Mouse (Mus musculus) left cerebral cortex, adult 11 months (tissue): ENCODE data around the gene Adam15.

ENCODE experiments used
- DNase-seq: peaks from one replicate; pipeline ENCODE4 v3.0.0; 2022; ENCODE audit warnings: low spot score

Adam15 gene

DNA sequence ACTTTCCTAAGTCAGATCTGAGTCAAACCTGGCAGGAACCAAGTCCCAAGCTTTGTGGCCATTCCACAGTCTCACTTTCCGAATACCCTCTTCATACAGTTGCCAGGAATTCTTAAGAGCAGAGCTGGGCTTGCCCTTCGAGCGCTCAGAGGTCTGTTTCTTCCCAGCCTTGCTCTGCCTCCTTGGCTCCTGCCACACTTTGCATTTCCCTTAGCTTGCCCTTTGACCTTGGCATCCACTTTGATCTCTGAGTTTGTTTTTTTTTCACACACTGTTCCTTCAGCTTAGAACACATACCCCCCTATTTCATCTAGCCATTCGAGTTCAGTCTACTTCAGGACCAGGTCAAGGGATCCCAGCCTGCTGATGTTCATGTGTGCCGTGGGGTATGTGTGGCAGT, 1.5 kb upstream of the Adam15 start:
- DNase-seq: no peak

DNA sequence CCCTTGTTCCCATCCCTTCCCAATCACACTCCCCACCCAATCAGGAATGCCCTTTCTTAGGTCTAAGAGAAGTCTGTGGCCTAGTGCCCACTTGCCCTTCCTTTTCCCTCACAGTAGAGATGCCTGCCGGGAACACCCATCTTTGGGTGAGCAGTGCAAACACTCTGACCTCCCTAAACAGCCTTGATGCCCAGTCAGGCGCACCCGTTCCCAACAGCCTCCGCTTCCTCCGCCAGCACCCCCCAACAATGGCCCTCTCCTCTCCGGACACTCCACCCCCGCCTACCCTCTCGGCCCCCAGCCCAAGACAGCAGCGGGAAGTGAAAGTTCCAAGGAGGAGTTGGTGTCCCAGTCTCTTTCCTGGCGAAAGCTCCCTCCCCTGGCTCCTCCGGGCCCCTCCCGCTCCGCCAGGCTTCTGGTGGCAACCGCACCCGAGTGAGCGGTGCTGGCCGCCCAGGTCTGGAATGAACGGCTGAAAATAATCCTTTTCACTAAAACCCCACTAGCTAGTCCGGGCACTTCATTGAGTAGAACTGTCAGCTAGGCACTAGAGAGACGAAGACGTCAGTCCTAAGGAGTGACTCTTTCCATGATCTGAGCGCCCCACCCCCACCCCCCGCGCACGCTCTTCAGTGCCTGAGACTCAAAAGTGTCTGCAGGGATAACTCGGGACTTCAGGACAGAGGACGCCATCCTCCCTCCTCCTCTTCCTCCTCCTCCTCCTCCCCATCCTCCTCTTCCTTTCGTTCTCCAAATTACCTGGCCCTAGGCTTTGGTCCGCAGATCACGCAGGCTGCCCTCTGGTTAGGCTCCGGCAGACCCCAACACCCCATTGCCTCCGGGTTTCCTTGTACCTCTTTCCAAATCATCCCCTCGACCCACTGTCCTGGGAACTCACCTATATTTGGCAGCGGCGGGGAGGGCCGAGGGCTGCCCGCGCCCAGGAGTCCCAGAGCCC, 606 bp downstream of the Adam15 start:
- no peak for DNase-seq

DNA sequence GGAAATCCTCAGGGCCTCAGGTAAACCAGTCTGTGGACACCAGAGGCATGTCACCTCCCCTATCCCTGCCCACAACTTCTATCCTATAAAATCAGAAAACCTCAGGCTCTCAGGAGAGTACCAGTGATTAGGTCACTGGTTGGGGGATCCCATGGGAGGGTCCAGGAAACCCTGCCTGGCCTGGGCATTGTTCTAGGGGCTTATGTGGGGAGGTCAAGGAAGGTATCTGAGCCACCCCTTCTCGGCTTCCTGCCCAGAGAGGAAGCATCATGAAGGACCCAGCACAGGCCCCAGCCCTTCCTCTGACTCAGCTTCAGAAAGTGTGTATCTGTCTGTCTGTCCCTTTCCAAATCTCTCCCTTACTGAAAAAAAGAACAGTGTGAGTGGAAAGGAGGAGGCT, 1.9 kb downstream of the Adam15 start:
- no peak for DNase-seq

DNA sequence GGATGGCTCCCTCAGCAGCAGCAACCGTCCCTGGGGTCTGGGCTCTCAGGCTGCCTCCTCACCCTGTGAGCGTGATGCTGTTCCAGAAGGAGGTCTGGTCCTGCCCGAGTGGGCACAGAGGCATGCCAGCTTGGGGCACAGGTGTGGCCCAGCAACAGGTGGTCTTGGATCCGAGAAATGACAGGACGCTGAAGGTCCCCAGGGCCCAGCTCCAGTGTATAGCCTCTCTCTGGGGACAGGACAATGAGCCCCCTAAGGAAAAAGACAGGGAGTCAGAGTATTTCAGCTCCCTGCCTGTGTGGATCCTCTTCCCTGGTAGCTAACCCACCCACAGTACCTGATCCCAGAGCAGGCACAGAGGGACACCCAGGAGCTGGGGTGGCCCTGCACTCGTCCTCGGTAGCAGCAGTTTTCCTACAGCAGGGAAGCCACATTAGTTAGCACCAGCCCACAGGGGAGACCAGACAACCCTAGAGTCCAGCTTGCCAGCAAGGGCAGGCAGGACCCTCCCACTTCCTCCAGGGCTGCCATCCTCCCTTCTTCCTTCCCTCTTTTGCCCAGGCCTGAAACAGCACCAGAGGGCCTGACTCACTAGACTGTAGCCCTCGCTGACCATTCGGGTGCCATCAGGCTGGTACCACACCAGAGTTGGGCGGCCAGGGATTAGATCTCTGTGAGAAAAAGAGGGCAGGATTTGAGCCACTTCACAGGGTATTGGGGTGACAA, 2.8 kb downstream of the Adam15 start:
- DNase-seq: no peak

DNA sequence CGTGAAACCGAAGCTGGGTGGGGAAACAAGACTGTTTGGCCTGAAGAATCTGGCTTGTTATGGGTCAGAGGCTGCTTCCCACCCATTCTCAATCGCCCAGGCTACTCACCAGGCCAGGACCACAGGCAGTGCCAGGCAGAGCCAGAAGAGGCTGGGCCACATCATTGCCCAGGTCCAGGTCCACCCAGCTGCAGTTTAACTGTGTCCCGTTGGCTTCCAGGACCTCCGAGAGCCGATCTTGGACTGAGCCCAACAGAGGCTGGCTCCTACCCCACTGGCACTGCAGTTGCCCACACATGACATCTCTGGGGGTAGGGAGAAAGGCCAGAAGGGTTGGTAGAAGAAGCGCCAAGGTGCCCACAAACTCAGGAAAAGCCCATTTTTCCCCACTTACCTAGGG, 6.5 kb downstream of the Adam15 start:
- no peak for DNase-seq

DNA sequence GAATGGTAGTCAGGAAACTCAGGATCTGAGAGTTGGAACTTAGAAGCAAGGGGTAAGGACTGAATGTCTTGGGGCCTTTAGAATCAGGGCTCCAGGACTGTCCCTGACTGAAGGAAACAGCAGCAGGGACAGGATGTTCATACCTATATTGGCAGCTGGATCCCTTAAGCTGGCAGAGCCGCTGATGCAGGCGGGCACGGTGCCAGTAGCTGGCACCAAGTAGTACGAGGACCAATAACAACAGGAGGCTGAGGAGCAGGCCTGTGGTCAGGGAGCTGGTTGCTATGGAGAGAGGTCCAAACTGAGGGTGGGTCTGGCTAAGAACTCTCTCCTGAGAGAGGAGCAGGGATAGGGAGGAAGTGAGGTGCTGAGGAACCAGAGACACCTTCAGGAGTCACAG, 8.0 kb downstream of the Adam15 start:
- DNase-seq: no peak

DNA sequence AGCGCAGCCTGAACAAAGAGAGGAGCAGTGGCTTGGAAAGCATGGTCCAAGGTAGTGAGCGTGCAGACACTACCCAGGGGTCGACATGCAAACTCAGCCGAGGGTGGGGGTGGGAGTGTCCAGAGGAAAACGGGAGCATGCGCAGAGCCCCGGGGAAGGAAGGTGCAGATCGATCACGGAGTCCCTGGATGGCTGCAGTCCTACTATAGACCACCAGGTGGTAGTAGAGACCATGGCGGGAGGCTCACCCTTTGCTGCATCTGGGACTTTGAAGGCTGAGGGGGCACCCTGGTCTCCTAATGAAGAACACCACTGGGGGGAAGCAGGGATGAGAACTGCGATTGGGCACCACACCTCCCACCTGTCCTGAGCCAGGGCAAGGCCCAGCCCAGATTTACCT, 9.3 kb downstream of the Adam15 start:
- DNase-seq: no peak

DNA sequence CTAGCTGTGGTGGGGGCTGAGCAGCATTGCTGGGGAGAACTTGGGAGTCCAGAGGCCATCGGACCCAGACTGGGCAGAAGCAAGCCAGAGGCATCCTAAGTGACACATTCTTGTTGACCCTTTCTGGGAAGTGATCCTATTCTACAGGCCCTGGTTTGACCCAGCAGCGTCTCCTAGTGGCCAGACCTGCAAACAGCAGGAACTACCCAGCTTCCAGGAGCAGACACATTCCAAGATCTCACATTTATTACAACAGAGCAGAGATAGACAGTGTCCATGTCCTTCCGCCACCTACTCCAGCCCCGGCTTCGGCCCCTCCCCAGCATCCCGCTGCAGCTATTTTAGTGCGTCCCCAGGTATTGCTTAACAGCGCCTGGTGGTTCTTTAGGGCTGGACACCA, 10.4 kb downstream of the Adam15 start:
- DNase-seq: no peak

DNA sequence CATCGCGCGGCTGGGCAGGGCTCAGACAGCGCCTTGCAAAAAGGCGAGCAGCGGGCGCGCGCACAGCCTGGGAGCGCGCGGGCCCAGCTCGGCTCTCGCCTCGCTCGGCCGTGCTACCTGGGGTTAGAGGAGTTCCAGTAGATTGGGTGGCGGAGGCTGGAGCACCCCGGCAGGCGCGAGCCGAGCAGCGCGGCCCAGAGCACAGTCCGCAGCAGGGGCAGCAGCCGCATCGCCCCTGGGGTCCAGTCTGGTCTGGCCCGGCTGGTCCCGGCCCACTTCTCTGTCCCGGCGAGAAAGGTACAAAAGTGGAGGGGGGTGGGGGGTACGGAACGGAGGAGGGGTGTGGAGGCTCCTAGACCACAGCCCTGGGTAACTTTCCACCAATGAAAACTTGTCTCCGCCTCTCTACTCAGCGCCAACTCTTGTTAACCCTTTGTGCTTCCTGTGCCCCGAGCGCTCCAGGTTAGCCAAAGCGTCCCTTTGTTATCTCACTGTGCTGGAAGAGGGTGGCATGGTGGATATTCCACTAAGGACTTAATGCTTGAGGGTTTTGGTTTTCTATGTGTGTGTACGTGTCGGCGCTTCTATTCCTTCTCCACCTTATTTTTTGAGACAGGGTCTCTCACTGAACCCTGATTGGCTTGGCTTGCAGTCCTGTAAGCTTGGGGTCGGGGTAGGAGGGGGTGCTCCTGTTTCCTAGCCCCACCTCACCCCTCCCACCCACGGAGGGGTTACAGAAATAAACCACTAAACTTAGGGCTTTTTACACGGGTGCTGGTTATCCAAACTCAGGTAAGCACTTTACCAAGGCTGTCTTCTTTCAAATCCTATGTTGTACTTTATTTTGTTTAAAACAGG, 11.8 kb downstream of the Adam15 start, which contains the start of gene Efna4:
Gene Efna4 (minus strand): TSS at position 308 of the 858 bp plus-strand sequence.
- DNase-seq: no peak

DNA sequence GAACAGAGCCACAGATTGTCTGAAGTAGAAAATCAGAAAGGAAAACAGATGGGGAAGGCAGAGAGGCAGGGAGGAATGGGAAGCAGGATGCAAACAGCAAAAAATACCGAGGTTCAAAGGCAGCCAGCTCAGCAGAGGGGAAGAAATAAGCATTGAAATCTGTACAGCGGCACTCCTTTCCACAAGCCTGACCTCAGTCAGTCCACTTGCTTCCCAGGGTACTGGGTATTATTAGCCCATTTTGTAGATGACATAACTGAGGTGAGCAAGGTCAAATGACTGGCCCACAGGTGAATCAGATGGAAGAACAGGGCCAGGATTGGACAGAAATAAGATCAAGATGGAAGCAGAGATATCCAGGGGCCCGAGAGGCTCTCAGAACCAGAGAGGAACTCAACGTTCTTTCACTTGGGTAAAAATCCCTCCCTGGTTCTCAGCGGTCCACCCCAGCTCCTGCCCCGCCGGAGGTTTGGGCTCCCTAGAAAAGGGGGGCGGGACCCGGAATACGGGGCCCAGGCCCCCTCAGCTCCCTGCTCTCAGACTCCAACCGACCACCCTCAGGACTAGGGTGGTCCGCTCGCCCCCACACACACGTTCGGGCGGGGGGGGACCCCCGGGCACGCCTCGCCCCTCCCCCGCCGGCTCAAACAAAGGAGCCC, 12.6 kb downstream of the Adam15 start:
- DNase-seq: no peak

DNA sequence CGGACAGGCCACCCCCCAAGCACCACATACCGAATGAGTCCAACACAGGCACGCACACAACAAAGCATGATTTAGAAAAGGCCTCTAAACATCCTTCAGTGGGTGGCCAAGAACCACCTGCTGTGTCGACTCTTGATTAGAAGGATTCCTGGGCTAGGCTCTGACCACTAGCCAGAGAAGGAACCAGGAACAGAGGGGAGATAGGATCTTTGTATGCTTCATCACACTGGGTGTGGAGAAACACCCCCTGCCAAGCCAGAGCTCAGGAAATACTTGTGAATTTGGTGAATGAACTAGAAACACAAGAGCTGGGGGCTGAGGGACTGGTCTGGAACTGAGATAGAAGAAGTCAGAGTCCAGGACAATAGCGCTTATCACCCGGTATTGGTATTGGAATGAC, 13.3 kb downstream of the Adam15 start:
- no peak for DNase-seq

DNA sequence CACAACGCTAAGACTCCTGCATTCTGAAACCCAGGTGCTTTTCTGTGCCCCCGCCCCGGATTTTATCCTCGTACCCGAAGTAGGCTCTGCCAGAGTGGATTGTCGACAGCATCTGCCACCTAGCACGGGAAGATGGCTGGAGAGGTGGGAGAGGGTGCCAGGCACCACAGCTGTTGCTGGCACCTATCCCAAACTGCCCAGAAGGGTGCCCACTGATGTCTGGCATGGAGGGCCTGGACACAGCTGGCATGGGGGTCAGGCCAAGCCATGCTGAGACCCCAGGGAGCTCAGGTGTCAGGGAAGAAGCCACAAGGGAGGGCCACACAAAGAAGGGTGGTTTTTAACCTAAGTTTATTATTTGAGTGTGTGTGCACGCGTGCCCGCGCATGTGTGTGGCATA, 16.7 kb downstream of the Adam15 start:
- DNase-seq: no peak

DNA sequence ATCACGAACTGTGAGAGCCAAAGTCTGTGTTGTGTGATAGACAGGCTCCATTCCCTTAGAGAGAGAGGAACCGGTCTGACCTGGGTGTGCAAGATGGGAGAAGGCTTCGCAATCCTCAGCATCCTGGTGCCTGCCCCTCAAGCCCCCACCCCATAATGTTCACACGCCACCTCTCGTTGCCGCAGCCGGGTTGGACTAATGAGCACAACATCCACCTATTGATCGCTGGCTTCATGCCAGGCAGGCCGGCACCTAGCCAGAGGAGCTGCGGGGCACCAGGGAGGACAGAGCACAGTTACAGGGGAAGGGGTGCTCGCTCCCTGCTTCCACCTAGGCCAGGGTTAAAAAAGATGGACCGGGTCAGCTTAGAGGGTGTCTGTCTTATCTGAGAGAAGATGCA, 17.3 kb downstream of the Adam15 start:
- no peak for DNase-seq

DNA sequence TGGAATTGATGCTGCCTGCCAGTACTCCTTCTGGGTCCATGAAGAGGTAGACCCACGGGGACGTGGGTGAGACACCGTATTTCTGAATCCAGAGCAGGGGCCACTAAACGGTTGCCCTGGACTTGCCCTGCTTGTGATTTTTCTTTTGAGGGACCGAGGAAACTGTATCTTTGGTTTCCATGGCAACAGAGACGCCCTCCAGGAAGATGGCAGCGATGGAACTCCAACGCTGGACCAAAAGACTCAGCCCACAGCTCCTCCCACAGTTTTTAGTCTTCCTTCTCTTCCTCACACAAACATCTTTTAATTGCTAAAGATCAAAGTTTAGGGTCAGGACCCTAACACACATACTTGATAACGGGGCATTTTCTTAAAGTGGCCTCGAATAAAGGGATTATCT, 17.8 kb downstream of the Adam15 start:
- DNase-seq: no peak

DNA sequence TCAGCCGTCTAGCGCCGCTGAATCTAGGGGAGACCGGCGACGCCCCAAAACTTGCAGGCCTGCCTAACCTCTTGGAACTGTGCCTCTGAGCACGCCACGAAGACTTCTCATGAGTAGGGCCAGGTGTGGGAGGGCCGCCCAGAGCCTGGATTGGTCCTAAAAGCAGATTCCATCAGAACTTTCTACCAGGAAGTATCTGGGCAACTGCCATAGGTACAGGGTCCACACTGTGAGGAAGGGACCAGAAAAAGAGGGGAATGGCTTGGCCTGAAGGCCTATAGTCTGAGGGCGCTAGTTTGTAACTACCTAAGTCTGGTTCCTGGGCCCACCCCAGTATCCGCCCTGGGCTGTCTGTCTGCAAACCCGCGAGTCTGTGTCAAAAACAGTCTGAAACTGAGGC, 18.2 kb downstream of the Adam15 start:
- DNase-seq: no peak

DNA sequence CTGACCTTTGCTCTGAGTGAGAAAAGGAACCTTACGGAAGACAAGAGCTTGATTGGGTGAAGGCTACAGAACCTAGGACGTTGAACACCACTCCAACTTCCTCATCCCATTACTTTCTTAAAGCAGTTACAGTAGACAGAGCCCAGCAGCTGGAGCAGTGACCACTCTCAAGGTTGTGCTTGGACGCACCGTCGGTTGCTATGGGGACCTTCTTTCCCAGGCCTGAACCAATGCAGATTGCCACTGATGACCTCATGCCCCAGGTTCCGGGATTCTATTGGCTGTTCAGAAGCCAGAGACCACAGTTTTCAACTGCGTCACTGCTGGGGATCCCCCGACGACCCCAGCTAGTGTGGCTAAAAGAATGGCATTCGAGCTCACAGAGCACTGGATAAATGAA, 18.8 kb downstream of the Adam15 start:
- DNase-seq: no peak

DNA sequence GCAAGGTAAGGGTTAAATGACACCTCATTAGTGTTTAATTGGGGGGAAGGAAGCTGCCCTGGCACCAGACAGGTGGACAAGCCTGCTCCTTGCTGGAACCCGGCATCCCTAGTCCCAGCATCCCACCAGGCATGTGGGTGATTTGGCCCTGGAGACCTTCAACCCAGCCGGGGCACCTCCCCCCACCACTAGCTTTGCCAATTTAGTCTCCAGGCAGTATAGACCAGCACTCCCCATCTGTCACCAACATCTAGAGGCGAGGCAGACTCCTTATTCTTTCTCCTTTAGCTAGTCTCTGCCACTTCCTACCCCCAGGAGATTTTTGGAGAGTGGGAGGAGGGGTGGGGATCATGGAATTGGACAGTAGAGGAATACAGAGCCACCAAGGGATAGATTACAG, 19.4 kb downstream of the Adam15 start:
- DNase-seq: no peak

DNA sequence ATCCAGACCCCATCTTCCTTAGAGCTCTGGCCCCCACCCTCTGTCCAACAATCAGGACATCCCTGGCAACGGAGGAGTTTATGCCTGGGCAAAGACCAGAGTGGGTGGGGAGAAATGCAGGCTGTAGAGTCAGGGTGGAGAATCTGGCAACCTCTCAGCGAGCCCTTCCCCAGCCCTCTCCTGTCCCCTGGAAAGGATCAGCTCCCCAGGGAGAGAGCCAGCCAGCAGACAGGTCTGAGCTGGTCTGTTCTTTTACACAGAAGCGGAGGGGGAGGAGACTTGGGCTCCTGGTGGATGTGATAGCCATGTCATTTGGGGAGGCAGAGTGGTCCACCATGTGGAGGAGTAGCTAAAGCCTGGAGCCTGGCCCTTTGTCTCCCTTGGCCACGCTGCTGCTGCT, 21.2 kb downstream of the Adam15 start:
- DNase-seq: no peak

DNA sequence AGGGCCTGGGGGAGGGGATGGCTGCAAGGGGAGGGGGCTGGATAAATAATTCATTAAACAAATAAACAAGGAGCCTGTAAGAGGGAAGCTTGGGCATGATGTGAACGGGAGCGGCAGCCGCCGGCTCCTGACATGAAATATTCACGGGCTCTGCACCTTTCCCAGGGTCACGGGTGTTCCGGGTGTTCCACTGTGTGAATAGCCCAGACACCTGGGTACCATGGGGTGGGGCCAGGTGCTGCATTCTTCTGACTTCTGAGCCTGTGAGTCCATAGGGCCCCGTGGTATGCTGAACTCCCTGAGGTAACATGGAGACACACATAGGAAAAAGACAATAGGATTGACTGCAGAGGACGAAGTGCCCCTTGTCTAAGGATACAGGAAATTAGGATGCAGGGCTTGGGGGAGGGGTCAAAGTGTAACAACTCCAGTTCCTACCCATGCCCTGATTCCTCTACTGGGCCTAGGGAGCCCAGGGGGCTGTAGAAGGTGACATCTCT, 22.4 kb downstream of the Adam15 start:
- no peak for DNase-seq

DNA sequence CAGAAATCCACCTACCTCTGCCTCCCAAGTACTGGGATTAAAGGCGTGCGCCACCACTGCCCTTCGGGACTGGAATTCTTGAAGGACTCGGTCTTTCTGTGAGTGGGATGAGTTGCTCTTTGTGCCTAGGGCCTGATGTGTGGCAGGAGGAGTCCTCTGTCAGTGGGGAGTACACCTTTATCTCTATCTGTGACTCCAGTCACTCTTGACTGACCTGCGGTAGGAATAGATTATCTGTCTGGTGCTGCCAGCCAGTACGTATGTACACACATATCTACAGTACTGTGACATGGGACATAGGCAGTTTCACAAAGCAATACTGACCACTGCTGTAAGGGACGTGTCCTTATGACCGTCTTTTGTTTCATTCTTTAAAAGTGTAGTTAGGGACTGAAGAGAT, 23.9 kb downstream of the Adam15 start:
- DNase-seq: no peak

DNA sequence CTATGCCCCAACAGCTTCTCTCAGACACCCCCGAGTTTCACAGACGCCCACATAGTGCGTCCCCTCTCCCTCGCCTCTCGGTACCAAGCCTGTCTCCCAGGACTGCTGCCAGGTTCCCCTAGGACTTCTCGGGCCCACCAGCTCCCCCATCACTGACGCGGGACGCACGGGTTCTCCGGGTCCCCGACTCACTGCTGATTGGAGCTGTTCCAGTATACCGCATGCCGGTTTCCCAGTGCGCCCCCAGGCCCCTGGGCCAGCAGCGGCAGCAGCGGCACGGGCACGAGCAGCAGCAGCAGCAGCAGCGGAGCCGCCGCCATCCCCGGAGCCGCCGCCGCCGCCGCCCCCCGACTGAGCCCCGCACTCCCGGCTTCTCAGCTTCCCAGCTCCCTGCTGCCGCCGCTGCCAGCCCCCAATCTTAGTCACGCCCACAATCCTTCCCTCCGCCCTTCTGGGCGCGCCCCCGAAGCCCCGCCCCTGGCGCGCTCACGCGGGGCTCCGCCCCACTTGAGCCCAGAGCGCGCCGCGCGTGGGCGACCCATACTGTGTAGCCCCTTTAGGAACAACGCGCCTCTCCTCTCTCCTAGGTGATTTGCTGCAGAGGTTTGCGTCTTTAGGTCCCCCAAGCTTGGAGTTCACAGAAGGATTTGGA, 27.2 kb downstream of the Adam15 start, which contains the start of gene Efna3:
Gene Efna3 (minus strand): TSS at position 452 of the 652 bp plus-strand sequence.
- peak; percentile 88 for DNase-seq
